Mouse (Mus musculus) hindbrain, postnatal 0 days (tissue): ENCODE data around the gene Nol8. TPM values are rescaled to one million over a fixed set of nuclear protein-coding genes. Genes with fewer than 3 reads are reported as not detected.
A peak's percentile ranks its signal among the peaks of the same experiment; 100 is the strongest.

Experiments
- ATAC-seq: fragments of 200-750 bp; cut with Nextera tagmentation; 2 replicates; pipeline ENCODE4 v1.8.0; 2017; ENCODE audit warnings: mild to moderate bottlenecking, moderate TSS enrichment, moderate library complexity
- DNase-seq: peaks from one replicate; pipeline ENCODE4 v3.0.0-alpha.2; 2015; ENCODE audit warnings: low spot score
- H3K27ac ChIP-seq: fragments of 300-500 bp; sonication (generic); 2 replicates; pipeline ENCODE4 v1.5.1; 2014; ENCODE audit warnings: mild to moderate bottlenecking
- H3K27me3 ChIP-seq: fragments of 300-500 bp; sonication (generic); 2 replicates; pipeline ENCODE4 v1.6.1; 2014; ENCODE audit warnings: low read length, mixed read lengths; ENCODE audit not compliant: insufficient read depth
- H3K36me3 ChIP-seq: fragments of 300-500 bp; sonication (generic); 2 replicates; pipeline ENCODE4 v1.6.1; 2014; ENCODE audit warnings: low read length, mixed read lengths; ENCODE audit not compliant: insufficient read depth
- H3K4me1 ChIP-seq: fragments of 300-500 bp; sonication (generic); 2 replicates; pipeline ENCODE4 v1.6.1; 2014; ENCODE audit warnings: antibody characterized with exemption, low read length, mixed read lengths; ENCODE audit not compliant: insufficient read depth
- H3K4me2 ChIP-seq: fragments of 300-500 bp; sonication (generic); 2 replicates; pipeline ENCODE4 v1.6.1; 2014; ENCODE audit warnings: low read depth, mild to moderate bottlenecking, low read length, moderate library complexity, mixed read lengths
- H3K4me3 ChIP-seq: fragments of 300-500 bp; sonication (generic); 2 replicates; pipeline ENCODE4 v1.5.1; 2014; ENCODE audit warnings: low read length
- H3K9ac ChIP-seq: fragments of 300-500 bp; sonication (generic); replicated peaks from 2 replicates; pipeline ENCODE4 v1.6.1; 2014; ENCODE audit warnings: mild to moderate bottlenecking, low read length, moderate library complexity, mixed read lengths
- H3K9me3 ChIP-seq: fragments of 300-500 bp; sonication (generic); 2 replicates; pipeline ENCODE4 v1.6.1; 2016; ENCODE audit warnings: low read length, mixed read lengths
- CTCF ChIP-seq: IDR thresholded peaks from 2 replicates; pipeline ENCODE4 v1.5.1; 2016; ENCODE audit warnings: antibody characterized with exemption, control low read depth, low read depth
- WGBS: fragments of 180-500 bp; shearing (Covaris S2); extraction: QIAGEN DNeasy Blood & Tissue Kit; methylation state at CpG from one replicate; pipeline ENCODE4 v1.1.7; 2014; 5-methylcytosine and 5-hydroxymethylcytosine counted together
- polyA plus RNA-seq: library from polyadenylated mRNA; unstranded; fragments of >200 nt; fragmentation: Nextera tagmentation; extraction: Ambion mirVana; gene quantifications from 2 replicates; pipeline ENCODE4 v1.2.1, GENCODE M21; 2015
- total RNA-seq: library from RNA; depleted of rRNA; stranded (reverse); fragments of >200 nt; gene quantifications from 2 replicates; pipeline ENCODE4 v1.2.3, GENCODE M21; 2014

Nol8 gene
- total and polyA plus RNA-seq, 2 experiments from 2014 or later: 5.4 to 13.6 TPM

GRCm38 (mm10) chr13:49628167-49628566 lies 24.7 kb upstream of the Nol8 start:
- no peak overlapping the region for H3K4me2 ChIP-seq
- DNase-seq (no peak), ATAC-seq (no peak)
- H3K36me3 ChIP-seq: no peaks in the 10 kb centered on the region
- H3K9ac ChIP-seq: no peak overlapping the region
- no peaks in the 10 kb centered on the region for H3K4me1 ChIP-seq
- no peaks in the 10 kb centered on the region for H3K27me3 ChIP-seq
- no peaks in the 10 kb centered on the region for H3K9me3 ChIP-seq
- TF ChIP-seq CTCF: no peak
- no peak overlapping the region for H3K27ac ChIP-seq
- no peak overlapping the region for H3K4me3 ChIP-seq

- Histone ChIP-seq H3K9me3 (no peaks in the 10 kb centered on the region), H3K27ac (no peak overlapping the region), H3K27me3 (no peaks in the 10 kb centered on the region), H3K9ac (no peak overlapping the region), H3K4me2 (no peak overlapping the region), H3K4me1 (no peaks in the 10 kb centered on the region), H3K4me3 (no peak overlapping the region), H3K36me3 (no peaks in the 10 kb centered on the region)
- TF ChIP-seq CTCF: no peak
- 83% methylated on average over 2 of the region's 2 CpGs for WGBS
- DNase-seq (no peak), ATAC-seq (no peak)
Observed at GRCm38 (mm10) chr13:49629076-49629475, 23.8 kb upstream of the Nol8 start.

- ATAC-seq (no peak), DNase-seq (no peak)
- H3K4me1 ChIP-seq: no peaks in the 10 kb centered on the region
- H3K36me3 ChIP-seq: no peaks in the 10 kb centered on the region
- H3K4me2 ChIP-seq: no peak overlapping the region
- H3K9me3 ChIP-seq: no peaks in the 10 kb centered on the region
- no peak overlapping the region for H3K9ac ChIP-seq
- TF ChIP-seq CTCF: no peak
- H3K4me3 ChIP-seq: no peak overlapping the region
- H3K27me3 ChIP-seq: no peaks in the 10 kb centered on the region
- 97% methylated on average over 2 of the region's 2 CpGs for WGBS
- H3K27ac ChIP-seq: no peak overlapping the region
Observed at GRCm38 (mm10) chr13:49639965-49640364, 12.9 kb upstream of the Nol8 start.

- 70% methylated on average over 6 of the region's 6 CpGs for WGBS
- no peak overlapping the region for H3K4me3 ChIP-seq
- H3K27me3 ChIP-seq: no peaks in the 10 kb centered on the region
- no peak for DNase-seq
- H3K9ac ChIP-seq: no peak overlapping the region
- no peaks in the 10 kb centered on the region for H3K36me3 ChIP-seq
- no peak for TF ChIP-seq CTCF
- no peaks in the 10 kb centered on the region for H3K4me1 ChIP-seq
- ATAC-seq: no peak
- no peak overlapping the region for H3K4me2 ChIP-seq
- H3K9me3 ChIP-seq: no peaks in the 10 kb centered on the region
- H3K27ac ChIP-seq: no peak overlapping the region
Observed at GRCm38 (mm10) chr13:49642650-49643049, 10.2 kb upstream of the Nol8 start.

- ATAC-seq (no peak), DNase-seq (no peak)
- no peak for TF ChIP-seq CTCF
- no peaks in the 10 kb centered on the region for H3K27me3 ChIP-seq
- no peak overlapping the region for H3K27ac ChIP-seq
- H3K4me2 ChIP-seq: no peak overlapping the region
- no peak overlapping the region for H3K4me3 ChIP-seq
- no peak overlapping the region for H3K9ac ChIP-seq
- H3K4me1 ChIP-seq: no peaks in the 10 kb centered on the region
- H3K9me3 ChIP-seq: no peaks in the 10 kb centered on the region
- H3K36me3 ChIP-seq: no peaks in the 10 kb centered on the region
Observed at GRCm38 (mm10) chr13:49643669-49644362, 9.1 kb upstream of the Nol8 start.

- WGBS: 73% methylated on average over 2 of the region's 2 CpGs
- no peak overlapping the region for H3K4me3 ChIP-seq
- no peaks in the 10 kb centered on the region for H3K36me3 ChIP-seq
- TF ChIP-seq CTCF: peak; percentile 67
- H3K4me1 ChIP-seq: no peaks in the 10 kb centered on the region
- DNase-seq: peak; percentile 68
- no peaks in the 10 kb centered on the region for H3K9me3 ChIP-seq
- peak; percentile 51 for ATAC-seq
- H3K27ac ChIP-seq: no peak overlapping the region
- no peak overlapping the region for H3K9ac ChIP-seq
- H3K27me3 ChIP-seq: no peaks in the 10 kb centered on the region
- no peak overlapping the region for H3K4me2 ChIP-seq
Observed at GRCm38 (mm10) chr13:49644731-49645529, 7.9 kb upstream of the Nol8 start.

- Histone ChIP-seq H3K4me3 (no peak overlapping the region), H3K4me1 (no peaks in the 10 kb centered on the region), H3K4me2 (no peak overlapping the region), H3K27ac (no peak overlapping the region), H3K27me3 (no peaks in the 10 kb centered on the region), H3K9ac (no peak overlapping the region), H3K36me3 (no peaks in the 10 kb centered on the region), H3K9me3 (no peaks in the 10 kb centered on the region)
- no peak for TF ChIP-seq CTCF
- WGBS: 85% methylated on average over 1 of the region's 1 CpGs
- no peak for ATAC-seq
- no peak for DNase-seq
Observed at GRCm38 (mm10) chr13:49646019-49646418, 6.9 kb upstream of the Nol8 start.
